Mouse (Mus musculus) yolk sac, embryonic 10.5 days (tissue): ENCODE results near the gene Adssl1.

Experiments
- DNase-seq: peaks from one replicate; pipeline ENCODE4 v3.0.0-alpha.2; 2017; ENCODE audit warnings: low spot score

Adssl1 gene

GRCm38 (mm10) chr12:112654076-112654475 is 34.2 kb downstream of the Adssl1 start:
- no peak for DNase-seq

DNA sequence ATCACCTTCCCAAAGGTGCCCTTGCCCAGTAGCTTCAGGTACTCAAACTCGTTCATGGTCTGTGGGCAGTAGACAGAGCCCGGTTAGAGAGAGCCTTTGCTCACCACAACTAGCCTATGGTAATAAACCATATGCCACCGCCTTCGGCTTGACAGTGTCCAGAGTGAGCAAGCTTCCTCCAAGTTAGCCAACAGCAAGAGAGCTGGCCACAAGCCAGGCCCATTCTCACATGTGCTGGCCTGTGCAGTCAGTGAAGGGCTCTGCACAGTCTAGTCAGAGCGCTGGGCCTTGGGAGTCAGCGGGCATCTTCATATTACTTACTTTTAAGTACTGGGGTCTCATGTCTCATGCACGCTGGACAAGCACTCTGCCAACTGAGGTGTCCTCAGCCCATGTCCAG is 38.8 kb downstream of the Adssl1 start:
- no peak for DNase-seq

DNA sequence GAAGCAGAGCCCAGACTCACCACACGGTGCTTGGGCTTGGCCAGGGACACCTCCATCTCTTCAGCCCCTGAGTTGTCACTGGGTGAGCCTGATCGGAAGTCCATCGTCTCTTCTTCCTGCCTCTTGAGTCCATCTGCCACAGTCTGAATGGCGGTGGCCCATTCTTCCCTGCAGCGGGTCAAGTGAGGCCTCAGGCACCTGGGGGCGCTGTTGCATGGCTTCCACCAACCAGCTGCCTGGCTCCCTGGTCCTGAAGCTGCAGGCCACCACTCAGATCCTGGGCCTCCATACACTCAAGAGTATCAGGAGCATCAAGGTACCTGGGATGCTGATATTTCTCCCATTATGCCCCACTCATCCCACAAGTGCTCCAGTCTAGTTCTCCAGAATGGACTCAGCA is 39.3 kb downstream of the Adssl1 start:
- DNase-seq = no peak

DNA sequence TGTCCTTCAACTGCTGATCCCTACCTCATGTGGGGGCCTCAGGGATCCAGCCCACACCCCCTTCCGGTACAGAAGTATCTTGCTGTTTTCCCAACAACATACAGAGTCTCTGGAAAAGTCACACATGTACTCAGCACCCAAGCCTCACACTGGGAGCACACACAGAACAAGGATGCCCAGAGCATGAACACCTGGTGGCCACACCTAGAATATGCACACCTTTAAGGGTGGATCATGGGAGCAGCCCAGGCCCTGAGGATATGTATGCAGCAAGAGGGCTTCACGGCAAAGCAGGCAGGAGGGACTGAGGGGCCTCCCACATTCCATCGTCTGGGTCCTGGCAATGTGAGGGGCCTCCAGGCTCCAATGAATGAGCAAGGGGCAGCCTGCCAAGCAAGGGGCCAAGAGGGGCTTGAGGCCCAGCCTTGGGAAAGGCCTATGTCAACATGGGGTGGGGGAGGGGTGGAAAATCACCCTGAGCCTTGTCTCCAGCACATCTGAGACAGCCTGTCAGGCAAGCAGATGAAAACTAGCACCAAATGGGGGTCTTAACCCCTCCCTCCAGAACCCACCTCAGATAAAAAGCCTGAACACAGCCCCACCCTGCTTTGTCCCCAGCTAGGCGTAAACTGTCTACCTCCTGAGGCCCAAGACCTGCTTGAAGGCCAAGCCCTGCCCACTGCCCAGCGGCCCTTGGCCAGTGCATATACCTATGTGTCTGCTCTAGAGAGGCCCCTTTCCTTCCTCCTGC is 40.9 kb downstream of the Adssl1 start:
- no peak for DNase-seq

- no peak for DNase-seq
These were observed 41.4 kb downstream of the Adssl1 start for GRCm38 (mm10) chr12:112661327-112661605.

- DNase-seq = no peak
These were observed 42.0 kb downstream of the Adssl1 start for GRCm38 (mm10) chr12:112661851-112662250.

DNA sequence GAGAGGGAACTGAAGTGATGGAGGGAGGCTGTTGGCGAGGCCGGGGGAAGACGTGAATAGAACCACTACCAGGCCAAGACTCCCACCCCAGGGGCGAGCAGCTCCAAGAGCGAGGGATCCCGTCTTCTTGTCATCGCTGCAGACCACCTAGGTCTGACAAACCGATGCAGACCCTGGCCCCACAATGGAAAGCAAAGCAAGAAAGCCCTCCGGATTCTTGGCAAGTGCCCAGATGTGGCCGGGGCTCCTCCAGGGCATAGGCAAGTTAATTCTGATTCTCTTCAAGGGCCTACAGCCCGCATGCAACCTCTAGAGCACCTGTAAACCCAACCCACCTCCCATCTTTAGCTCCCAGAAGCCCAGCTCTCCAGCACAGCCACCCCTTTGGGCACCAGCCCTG is 43.5 kb downstream of the Adssl1 start:
- DNase-seq = no peak

- DNase-seq = no peak
These were observed 43.9 kb downstream of the Adssl1 start for GRCm38 (mm10) chr12:112663716-112664115.

- no peak for DNase-seq
These were observed 44.3 kb downstream of the Adssl1 start for GRCm38 (mm10) chr12:112664124-112664523.

GRCm38 (mm10) chr12:112664656-112665055 is 44.8 kb downstream of the Adssl1 start:
- no peak for DNase-seq

- no peak for DNase-seq
These were observed 45.6 kb downstream of the Adssl1 start for GRCm38 (mm10) chr12:112665445-112665844.

- DNase-seq = no peak
These were observed 46.2 kb downstream of the Adssl1 start for GRCm38 (mm10) chr12:112665881-112666544.

DNA sequence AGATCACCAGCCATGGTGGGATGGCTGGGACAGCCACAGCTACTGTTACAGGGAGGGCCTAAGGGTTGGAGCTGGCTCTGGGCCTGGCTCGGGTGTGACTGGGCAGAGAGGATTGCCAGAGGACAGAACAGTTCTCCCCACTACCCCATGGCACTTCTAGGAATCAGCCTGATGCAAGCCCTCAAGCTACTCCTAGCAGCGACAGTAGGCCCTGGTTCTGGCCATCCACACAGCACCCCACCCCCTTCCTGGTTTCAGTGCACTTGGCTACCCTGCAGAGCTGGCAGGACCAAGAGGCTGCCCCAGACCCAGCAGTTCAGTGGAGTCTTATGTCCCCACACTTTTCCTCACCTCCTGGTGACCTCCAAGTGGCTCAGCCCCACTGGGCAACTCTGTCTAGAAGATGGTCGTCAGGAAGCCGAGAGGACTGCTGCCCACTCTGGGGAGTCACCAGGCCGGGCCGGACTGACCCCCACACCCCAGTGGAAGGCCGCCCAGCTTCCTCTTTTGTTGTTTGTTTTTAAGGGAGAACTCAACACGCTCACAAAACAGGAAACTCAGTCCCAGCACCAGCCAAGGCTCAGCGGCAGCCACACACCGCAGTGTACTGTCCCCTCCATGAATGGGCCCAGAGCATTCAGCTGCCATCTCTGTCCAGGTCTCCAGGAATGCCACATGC is 47.9 kb downstream of the Adssl1 start:
- no peak for DNase-seq

- no peak for DNase-seq
These were observed 51.0 kb downstream of the Adssl1 start for GRCm38 (mm10) chr12:112670718-112671393.

GRCm38 (mm10) chr12:112671891-112672290 is 52.0 kb downstream of the Adssl1 start:
- DNase-seq = no peak

DNA sequence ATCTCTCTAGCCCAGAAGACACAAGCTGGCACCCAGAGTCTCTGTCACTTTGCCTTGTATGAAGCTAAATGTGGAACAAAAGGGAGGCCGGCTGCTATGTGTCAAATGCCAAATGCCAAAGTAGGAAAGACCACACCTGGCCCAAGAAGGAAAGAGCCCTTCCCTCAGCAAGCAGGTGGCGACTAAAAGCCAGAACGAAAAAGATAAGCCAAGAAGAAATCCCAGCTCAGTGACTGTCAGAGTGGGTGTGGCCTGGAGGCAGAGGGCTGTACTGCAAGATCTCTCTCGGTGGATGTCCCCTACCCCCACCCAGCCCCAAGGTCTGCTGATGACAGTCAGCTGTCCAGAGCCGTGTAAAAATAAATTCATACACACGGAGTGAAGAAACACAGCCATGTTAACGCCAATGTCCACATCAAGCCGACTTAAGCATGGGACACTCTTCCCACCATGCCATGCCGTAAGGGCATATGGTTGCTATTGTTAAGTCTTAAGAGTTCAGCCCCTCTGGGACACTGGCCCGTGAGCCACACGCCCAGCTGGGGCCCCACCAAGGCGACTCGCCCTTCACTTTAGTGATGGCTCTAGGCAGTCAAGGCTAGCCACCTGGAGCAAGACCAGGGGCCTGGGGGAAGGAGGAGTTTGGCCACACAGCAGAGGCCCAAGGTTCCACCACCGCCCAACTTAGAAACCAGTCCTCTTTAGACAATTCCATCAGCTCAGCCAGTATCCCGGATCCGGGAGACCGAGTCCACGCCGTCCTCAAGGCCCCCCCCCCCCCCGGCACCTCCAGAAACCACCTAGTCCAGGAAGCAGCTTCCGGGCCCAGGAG is 53.1 kb downstream of the Adssl1 start:
- peak; percentile 66 for DNase-seq

DNA sequence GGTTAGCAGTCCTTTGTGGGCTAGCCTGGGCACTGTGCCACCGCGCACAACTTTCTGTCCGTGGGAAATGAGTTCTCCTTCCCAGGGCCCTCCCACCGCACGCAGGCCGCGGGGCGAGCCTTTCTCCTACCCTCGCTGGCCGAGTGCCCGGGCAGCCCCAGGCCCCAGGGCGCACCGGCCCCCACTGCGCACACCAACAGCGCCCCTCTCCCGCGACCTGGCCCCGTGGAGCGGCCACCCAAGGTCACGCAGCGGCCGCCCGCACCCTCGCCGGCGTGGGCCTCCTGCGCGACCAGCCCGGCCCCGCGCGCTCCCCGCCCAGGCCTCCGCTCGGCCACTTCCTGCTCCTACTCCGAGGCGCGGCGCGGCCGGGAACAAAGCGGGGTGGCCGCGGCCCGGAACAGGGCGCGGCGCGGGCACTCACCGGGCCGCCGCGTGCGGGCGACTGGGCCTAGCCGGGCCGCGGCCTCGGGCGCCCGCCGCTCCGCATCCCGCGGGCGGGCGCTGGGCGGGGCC is 53.8 kb downstream of the Adssl1 start:
- DNase-seq = peak; percentile 33

DNA sequence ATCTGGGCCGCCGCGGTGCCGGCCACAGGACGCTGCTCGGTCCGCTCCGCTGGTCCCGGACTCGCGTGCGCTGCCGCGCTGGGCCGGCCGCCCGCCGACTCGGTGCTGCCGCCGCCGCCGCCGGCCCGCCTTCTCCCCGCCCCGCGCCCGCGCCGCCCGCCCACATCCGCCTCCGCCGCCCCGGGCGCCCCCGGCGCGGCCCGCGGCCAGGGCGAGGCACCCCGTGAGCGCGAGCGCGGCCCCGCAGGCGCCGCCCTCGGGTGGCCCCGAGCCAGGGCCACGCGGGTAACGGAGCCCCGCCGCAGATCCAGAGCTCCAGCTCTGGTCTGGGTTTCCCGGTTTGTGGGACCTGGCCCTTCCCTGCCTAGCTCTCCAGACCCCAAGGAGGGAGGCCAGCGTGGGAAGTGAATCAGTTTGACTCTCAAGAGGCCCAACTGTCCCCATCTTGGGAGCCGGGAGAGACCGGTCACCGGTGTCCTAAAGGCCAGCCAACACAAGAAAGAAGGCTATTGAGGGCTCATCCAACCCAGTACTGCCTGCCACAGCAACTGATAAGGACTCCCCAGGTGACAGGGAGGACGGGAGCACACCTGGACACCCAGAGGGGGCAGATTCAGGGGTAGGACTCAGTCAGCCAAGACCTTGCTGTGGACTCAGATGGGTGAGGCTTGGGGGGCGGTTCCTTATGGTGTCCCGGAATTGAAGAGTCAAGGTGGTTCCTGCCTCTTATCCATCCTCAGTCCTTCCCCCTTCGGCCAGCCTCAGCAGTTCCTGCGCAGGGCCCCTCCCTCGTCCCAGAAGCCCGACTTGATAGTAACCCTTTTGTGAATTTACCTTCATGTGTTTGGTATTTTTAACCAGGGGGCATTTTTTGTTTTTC is 54.5 kb downstream of the Adssl1 start, which contains the start of gene Akt1:
Gene Akt1 (minus strand): TSS at position 753 of the 880 bp plus-strand sequence.
- peak; percentile 86 for DNase-seq

GRCm38 (mm10) chr12:112675245-112676035 is 55.6 kb downstream of the Adssl1 start:
- DNase-seq = peak; percentile 85

- no peak for DNase-seq
These were observed 57.2 kb downstream of the Adssl1 start for GRCm38 (mm10) chr12:112677076-112677475.
